Mouse (Mus musculus): ENCODE data around the gene Ccl6. TPM values are rescaled to one million over a fixed set of nuclear protein-coding genes. Genes with fewer than 3 reads are reported as not detected.

The Ccl6 gene
- polyA plus RNA-seq, 1 experiment from 2014 or later, result 3.9 TPM

- Histone ChIP-seq H3K27me3 (replicated peaks; ENCODE audit: control insufficient read depth, insufficient read depth, low read length) (no peaks in the 10 kb centered on the region), H3K4me1 (replicated peaks; ENCODE audit: control insufficient read depth, insufficient read depth, low read length) (no peaks in the 10 kb centered on the region), H3K4me3 (ENCODE audit: low read depth, low read length) (no peak overlapping the region), H3K9ac (ENCODE audit: low read length) (no peak overlapping the region), H3K9me3 (ENCODE audit: control insufficient read depth, low read length) (no peaks in the 10 kb centered on the region), H3K4me2 (ENCODE audit: low read length) (no peak overlapping the region), H3K27ac (ENCODE audit: low read depth) (no peak overlapping the region), H3K36me3 (ENCODE audit: control insufficient read depth, insufficient read depth, low read length) (no peaks in the 10 kb centered on the region)
- DNase-seq (ENCODE audit: low spot score), result no peak
- 61% methylated on average over 2 of the region's 2 CpGs for WGBS
- no peak for ATAC-seq (replicated peaks; ENCODE audit: low FRiP score, low TSS enrichment, low read depth)
Measured at GRCm38 (mm10) chr11:83584232-83584631, 8.7 kb downstream of the Ccl6 start.

- no peaks in the 10 kb centered on the region for H3K27me3 ChIP-seq (replicated peaks; ENCODE audit: control insufficient read depth, insufficient read depth, low read length)
- no peak overlapping the region for H3K27ac ChIP-seq (ENCODE audit: low read depth)
- no peak for DNase-seq (ENCODE audit: low spot score)
Measured at GRCm38 (mm10) chr11:83583450-83583754, 9.5 kb downstream of the Ccl6 start.

DNA sequence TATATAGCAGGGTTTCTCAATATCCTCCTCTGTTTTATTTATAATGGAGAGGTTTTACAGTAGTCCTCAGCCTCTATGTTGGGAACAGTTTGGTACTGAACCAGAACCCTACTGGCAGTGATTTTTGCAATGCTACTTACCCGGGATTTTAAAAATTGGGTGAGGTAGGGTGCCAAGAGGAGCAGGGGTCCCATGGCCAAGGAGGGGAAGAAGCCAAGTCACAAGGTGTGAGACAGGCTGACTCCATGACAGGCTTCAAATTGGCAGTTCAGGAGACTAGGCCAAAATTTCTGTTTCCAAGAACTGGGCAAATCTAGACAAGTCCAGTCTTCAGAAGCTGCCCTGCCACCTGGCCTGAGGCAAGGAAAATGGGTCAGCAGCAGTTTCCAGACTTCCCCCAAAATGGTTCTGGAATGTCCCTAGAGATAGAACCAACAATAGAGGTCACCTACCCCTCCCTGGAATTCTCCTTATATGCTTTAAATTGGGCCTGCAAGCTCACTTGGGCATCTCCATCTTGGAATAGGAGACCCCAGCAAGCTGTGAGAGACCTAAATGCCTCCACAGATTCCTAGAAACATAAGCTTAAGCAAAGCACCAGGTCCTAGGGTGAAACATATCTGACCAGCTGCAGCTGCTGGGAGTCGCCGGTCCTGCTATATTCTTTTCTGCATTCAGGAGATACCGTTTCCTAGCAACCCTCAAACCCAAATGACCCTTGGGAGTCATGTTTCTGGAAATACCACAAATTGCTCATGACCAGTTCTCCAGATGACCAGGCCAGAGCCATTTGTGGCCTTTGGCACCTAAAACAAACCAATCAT, 10.0 kb downstream of the Ccl6 start:
- ATAC-seq (replicated peaks; ENCODE audit: low FRiP score, low TSS enrichment, low read depth), result no peak
- no peaks in the 10 kb centered on the region for H3K4me1 ChIP-seq (replicated peaks; ENCODE audit: control insufficient read depth, insufficient read depth, low read length)
- H3K27ac ChIP-seq (ENCODE audit: low read depth), result no peak overlapping the region
- DNase-seq (ENCODE audit: low spot score), result no peak
- H3K9ac ChIP-seq (ENCODE audit: low read length), result no peak overlapping the region
- no peak overlapping the region for H3K4me2 ChIP-seq (ENCODE audit: low read length)
- no peaks in the 10 kb centered on the region for H3K9me3 ChIP-seq (ENCODE audit: control insufficient read depth, low read length)
- H3K27me3 ChIP-seq (replicated peaks; ENCODE audit: control insufficient read depth, insufficient read depth, low read length), result no peaks in the 10 kb centered on the region
- no peaks in the 10 kb centered on the region for H3K36me3 ChIP-seq (ENCODE audit: control insufficient read depth, insufficient read depth, low read length)
- 47% methylated on average over 4 of the region's 4 CpGs for WGBS
- no peak overlapping the region for H3K4me3 ChIP-seq (ENCODE audit: low read depth, low read length)

More at GRCm38 (mm10) chr11:83583450-83583754, 9.5 kb downstream of the Ccl6 start:
- no peaks in the 10 kb centered on the region for H3K4me1 ChIP-seq (replicated peaks; ENCODE audit: control insufficient read depth, insufficient read depth, low read length)
- no peaks in the 10 kb centered on the region for H3K36me3 ChIP-seq (ENCODE audit: control insufficient read depth, insufficient read depth, low read length)
- H3K9ac ChIP-seq (ENCODE audit: low read length), result no peak overlapping the region
- H3K9me3 ChIP-seq (ENCODE audit: control insufficient read depth, low read length), result no peaks in the 10 kb centered on the region
- no peak for ATAC-seq (replicated peaks; ENCODE audit: low FRiP score, low TSS enrichment, low read depth)
- H3K4me3 ChIP-seq (ENCODE audit: low read depth, low read length), result no peak overlapping the region
- H3K4me2 ChIP-seq (ENCODE audit: low read length), result no peak overlapping the region

DNA sequence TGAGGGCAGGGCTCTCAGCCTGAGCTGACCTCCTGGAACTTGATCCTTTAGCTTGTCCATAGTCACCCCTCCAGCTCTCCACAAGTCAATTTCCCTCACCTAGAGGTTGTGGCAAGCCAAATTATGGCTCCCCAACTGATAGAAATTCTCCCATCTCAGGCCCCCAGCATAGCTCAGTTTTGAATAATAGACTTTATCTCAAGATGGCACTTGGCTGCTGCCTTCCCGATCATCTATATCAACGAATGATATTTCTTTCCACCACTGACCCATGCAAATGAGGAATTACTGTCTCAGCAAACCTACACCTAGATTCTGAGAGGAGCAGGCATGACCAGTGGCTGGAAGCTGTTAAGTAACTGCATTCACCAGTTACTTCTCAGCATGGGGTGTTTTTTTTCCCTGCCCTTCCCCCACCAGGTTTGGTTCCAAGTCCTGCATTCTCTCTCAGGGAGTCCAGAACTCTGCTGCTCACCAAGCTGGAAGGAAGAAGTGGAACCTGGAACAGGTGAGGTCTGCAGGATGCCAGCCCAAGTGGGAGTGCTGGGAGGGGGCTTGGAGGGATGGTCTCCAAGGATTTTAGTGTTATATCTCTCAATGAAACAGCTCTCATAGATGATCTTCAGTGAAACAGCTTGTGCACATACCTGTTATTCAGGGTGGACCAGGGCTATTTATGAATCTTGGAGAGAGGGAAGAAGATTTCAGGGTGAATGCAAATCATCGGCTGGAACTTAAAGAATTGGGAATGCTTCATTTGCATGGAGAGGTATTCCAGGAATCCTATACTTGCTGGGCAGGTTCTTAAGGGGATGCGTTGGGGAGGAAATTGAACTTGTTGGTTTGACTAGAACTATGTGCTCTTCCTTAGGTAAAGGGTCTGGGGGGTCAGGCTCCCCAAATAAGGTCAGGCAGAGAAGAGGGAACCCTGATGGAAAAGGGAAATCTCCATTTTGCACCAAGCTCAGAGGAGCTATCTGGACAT, 11.0 kb downstream of the Ccl6 start:
- Histone ChIP-seq H3K27me3 (replicated peaks; ENCODE audit: control insufficient read depth, insufficient read depth, low read length) (no peaks in the 10 kb centered on the region), H3K4me3 (ENCODE audit: low read depth, low read length) (no peak overlapping the region), H3K9ac (ENCODE audit: low read length) (no peak overlapping the region), H3K9me3 (ENCODE audit: control insufficient read depth, low read length) (no peaks in the 10 kb centered on the region), H3K4me1 (replicated peaks; ENCODE audit: control insufficient read depth, insufficient read depth, low read length) (no peaks in the 10 kb centered on the region), H3K36me3 (ENCODE audit: control insufficient read depth, insufficient read depth, low read length) (no peaks in the 10 kb centered on the region), H3K27ac (ENCODE audit: low read depth) (no peak overlapping the region), H3K4me2 (ENCODE audit: low read length) (no peak overlapping the region)
- DNase-seq (ENCODE audit: low spot score), result no peak
- no peak for ATAC-seq (replicated peaks; ENCODE audit: low FRiP score, low TSS enrichment, low read depth)
- 65% methylated on average over 4 of the region's 4 CpGs for WGBS

DNA sequence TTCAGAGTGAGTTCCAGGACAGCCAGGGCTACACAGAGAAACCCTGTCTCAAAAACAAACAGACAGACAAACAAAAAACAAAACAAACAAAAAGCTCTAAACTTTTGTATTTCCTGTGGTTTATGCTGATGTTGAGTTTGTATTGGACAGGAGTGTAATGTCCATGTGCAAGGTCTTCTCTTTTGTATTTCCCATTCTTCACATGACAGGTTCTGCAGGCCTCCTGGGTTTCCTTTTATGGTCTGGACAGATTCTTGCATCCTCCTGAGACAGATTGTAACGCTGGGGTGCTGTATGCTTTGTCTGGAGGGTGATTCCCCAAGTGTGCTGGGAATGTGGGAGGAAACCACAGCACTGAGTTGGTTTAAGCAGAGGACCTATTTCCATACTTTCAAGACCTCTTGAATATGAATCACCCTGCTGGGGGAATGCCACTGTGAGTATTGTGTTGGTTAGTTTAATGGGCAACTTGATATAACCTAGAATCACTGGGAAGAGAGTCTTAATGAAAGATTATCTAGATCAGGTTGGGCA, 12.1 kb downstream of the Ccl6 start:
- H3K4me3 ChIP-seq (ENCODE audit: low read depth, low read length), result no peak overlapping the region
- DNase-seq (ENCODE audit: low spot score) (no peak), ATAC-seq (replicated peaks; ENCODE audit: low FRiP score, low TSS enrichment, low read depth) (no peak)
- H3K36me3 ChIP-seq (ENCODE audit: control insufficient read depth, insufficient read depth, low read length), result no peaks in the 10 kb centered on the region
- WGBS, result 71% methylated on average over 1 of the region's 1 CpGs
- H3K4me1 ChIP-seq (replicated peaks; ENCODE audit: control insufficient read depth, insufficient read depth, low read length), result no peaks in the 10 kb centered on the region
- no peaks in the 10 kb centered on the region for H3K27me3 ChIP-seq (replicated peaks; ENCODE audit: control insufficient read depth, insufficient read depth, low read length)
- no peak overlapping the region for H3K4me2 ChIP-seq (ENCODE audit: low read length)
- no peaks in the 10 kb centered on the region for H3K9me3 ChIP-seq (ENCODE audit: control insufficient read depth, low read length)
- no peak overlapping the region for H3K27ac ChIP-seq (ENCODE audit: low read depth)
- H3K9ac ChIP-seq (ENCODE audit: low read length), result no peak overlapping the region

GRCm38 (mm10) chr11:83578999-83579398, 13.9 kb downstream of the Ccl6 start:
- WGBS, result 80% methylated on average over 3 of the region's 3 CpGs
- Histone ChIP-seq H3K4me2 (ENCODE audit: low read length) (no peak overlapping the region), H3K4me3 (ENCODE audit: low read depth, low read length) (no peak overlapping the region)

GRCm38 (mm10) chr11:83578186-83578760, 14.6 kb downstream of the Ccl6 start, which contains the start of gene Ccl9:
Gene Ccl9, minus strand, starts transcription at chr11:83578636.
- 65% methylated on average over 2 of the region's 2 CpGs for WGBS

More at GRCm38 (mm10) chr11:83578999-83579398, 13.9 kb downstream of the Ccl6 start:
- Histone ChIP-seq H3K36me3 (ENCODE audit: control insufficient read depth, insufficient read depth, low read length) (no peaks in the 10 kb centered on the region), H3K9ac (ENCODE audit: low read length) (no peak overlapping the region), H3K4me1 (replicated peaks; ENCODE audit: control insufficient read depth, insufficient read depth, low read length) (no peaks in the 10 kb centered on the region), H3K9me3 (ENCODE audit: control insufficient read depth, low read length) (no peaks in the 10 kb centered on the region), H3K27ac (ENCODE audit: low read depth) (no peak overlapping the region), H3K27me3 (replicated peaks; ENCODE audit: control insufficient read depth, insufficient read depth, low read length) (no peaks in the 10 kb centered on the region)
- ATAC-seq (replicated peaks; ENCODE audit: low FRiP score, low TSS enrichment, low read depth) (no peak), DNase-seq (ENCODE audit: low spot score) (no peak)

GRCm38 (mm10) chr11:83576927-83577555, 15.8 kb downstream of the Ccl6 start:
- Histone ChIP-seq H3K36me3 (ENCODE audit: control insufficient read depth, insufficient read depth, low read length) (no peaks in the 10 kb centered on the region), H3K4me2 (ENCODE audit: low read length) (no peak overlapping the region), H3K4me1 (replicated peaks; ENCODE audit: control insufficient read depth, insufficient read depth, low read length) (no peaks in the 10 kb centered on the region), H3K9ac (ENCODE audit: low read length) (no peak overlapping the region), H3K27me3 (replicated peaks; ENCODE audit: control insufficient read depth, insufficient read depth, low read length) (no peaks in the 10 kb centered on the region), H3K9me3 (ENCODE audit: control insufficient read depth, low read length) (no peaks in the 10 kb centered on the region), H3K4me3 (ENCODE audit: low read depth, low read length) (no peak overlapping the region), H3K27ac (ENCODE audit: low read depth) (no peak overlapping the region)
- ATAC-seq (replicated peaks; ENCODE audit: low FRiP score, low TSS enrichment, low read depth) (no peak), DNase-seq (ENCODE audit: low spot score) (no peak)
- 80% methylated on average over 4 of the region's 4 CpGs for WGBS

More at GRCm38 (mm10) chr11:83578186-83578760, 14.6 kb downstream of the Ccl6 start, which contains the start of gene Ccl9:
- H3K4me3 ChIP-seq (ENCODE audit: low read depth, low read length), result no peak within 1 kb of the TSS
- ATAC-seq (replicated peaks; ENCODE audit: low FRiP score, low TSS enrichment, low read depth) (no peak), DNase-seq (ENCODE audit: low spot score) (no peak)
- no peak within 1 kb of the TSS for H3K4me2 ChIP-seq (ENCODE audit: low read length)
- no peaks in the 10 kb centered on the region for H3K9me3 ChIP-seq (ENCODE audit: control insufficient read depth, low read length)
- no peak within 1 kb of the TSS for H3K27ac ChIP-seq (ENCODE audit: low read depth)
- no peak within 1 kb of the TSS for H3K9ac ChIP-seq (ENCODE audit: low read length)
- no peaks in the 10 kb centered on the region for H3K36me3 ChIP-seq (ENCODE audit: control insufficient read depth, insufficient read depth, low read length)
- no peaks in the 10 kb centered on the region for H3K4me1 ChIP-seq (replicated peaks; ENCODE audit: control insufficient read depth, insufficient read depth, low read length)
- H3K27me3 ChIP-seq (replicated peaks; ENCODE audit: control insufficient read depth, insufficient read depth, low read length), result no peaks in the 10 kb centered on the region

Data from intestine, embryonic 14.5 days (tissue).